Mouse (Mus musculus): ENCODE data around the gene Catsperz. TPM values are rescaled to one million over a fixed set of nuclear protein-coding genes. Genes with fewer than 3 reads are reported as not detected.
A peak's percentile ranks its signal among the peaks of the same experiment; 100 is the strongest.

Catsperz gene
- total and polyA plus RNA-seq, 2 experiments from 2014 or later, result 2.2 TPM; not detected in 1

GRCm38 (mm10) chr19:6921647-6922567 lies 3.3 kb downstream of the Catsperz start, which contains the start of gene Esrra:
Gene Esrra (minus strand): TSS chr19:6921813.
- H3K9ac ChIP-seq (replicated peaks; ENCODE audit: low read depth, low read length), result peak within 1 kb of the TSS; percentile 94
- H3K4me3 ChIP-seq (ENCODE audit: low read depth, low read length), result peak within 1 kb of the TSS; percentile 86
- ATAC-seq (ENCODE audit: insufficient read depth, low read depth), result peak; percentile 92
- H3K4me2 ChIP-seq (ENCODE audit: low read depth, low read length), result peak within 1 kb of the TSS; percentile 90
- H3K27ac ChIP-seq (ENCODE audit: low read depth), result peak within 1 kb of the TSS; percentile 96
- DNase-seq (ENCODE audit: low spot score), result peak; percentile 99
- H3K4me1 ChIP-seq (ENCODE audit: control insufficient read depth, insufficient read depth), result peaks cover 26% of the 10 kb centered on the region
- no peaks in the 10 kb centered on the region for H3K9me3 ChIP-seq (replicated peaks; ENCODE audit: control insufficient read depth, low read length)
- no peak for TF ChIP-seq CTCF (IDR thresholded peaks at IDR 0.05; ENCODE audit: low read depth)
- peak; percentile 70; the same call in 1 of the 2 replicates for TF ChIP-seq EP300 (IDR thresholded peaks at IDR 0.05; ENCODE audit: low read depth)
- 0 out of 2 replicates have a peak, but pooled peaks cover 8% of the 10 kb centered on the region for H3K36me3 ChIP-seq (replicated peaks; ENCODE audit: control insufficient read depth, insufficient read depth, low read length)
- peaks cover 24% of the 10 kb centered on the region for H3K27me3 ChIP-seq (ENCODE audit: control insufficient read depth, insufficient read depth, low read length)
- under 1% methylated on average over 59 of the region's 66 CpGs for WGBS

DNA sequence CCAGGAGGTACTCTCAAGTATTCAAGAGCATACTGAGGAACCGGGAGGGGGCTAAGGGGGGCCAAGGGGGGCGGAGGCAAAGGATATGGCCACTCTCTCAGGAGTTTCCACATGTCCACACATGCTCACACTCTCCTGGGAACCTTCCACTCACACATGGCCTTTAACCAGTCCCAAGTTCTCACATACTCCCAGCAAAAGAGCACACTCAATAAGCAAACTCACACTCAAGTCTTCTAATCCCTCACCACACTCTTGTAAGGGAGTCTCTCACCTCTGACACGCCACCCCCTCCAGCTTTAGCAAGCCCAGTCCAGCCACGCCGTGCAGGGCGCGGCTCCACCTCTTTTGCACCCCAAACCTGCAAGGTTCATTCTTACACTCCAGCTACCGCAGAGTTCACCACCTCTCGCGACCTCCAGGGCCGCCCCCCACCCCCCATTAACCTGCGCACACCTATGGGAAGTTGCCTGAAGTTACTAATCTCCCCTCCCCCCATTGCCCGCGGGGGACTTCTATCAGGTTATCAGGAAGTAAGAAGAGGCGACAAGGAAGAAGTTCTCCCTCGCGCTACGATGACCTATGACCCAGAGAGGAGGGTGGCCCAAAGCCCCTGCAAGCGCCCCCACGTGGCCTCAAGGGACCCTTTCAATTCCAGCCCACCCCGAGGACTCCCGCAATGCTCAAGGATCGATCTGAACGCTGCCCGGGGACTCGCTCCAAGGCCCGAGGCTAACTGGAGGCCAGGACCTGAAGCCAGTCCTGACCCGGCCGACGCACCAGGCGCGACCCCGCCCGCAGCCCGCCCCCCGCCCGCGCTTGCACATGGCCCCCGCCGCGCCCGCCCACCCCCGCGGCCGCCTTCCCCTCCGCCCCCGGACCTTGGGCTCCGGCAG lies 4.2 kb downstream of the Catsperz start:
- TF ChIP-seq EP300 (IDR thresholded peaks at IDR 0.05; ENCODE audit: low read depth), result no peak
- no peak for TF ChIP-seq CTCF (IDR thresholded peaks at IDR 0.05; ENCODE audit: low read depth)
- Histone ChIP-seq H3K27me3 (ENCODE audit: control insufficient read depth, insufficient read depth, low read length) (peaks cover 15% of the 10 kb centered on the region), H3K9me3 (replicated peaks; ENCODE audit: control insufficient read depth, low read length) (no peaks in the 10 kb centered on the region), H3K4me3 (ENCODE audit: low read depth, low read length) (peak overlapping the region; percentile 86), H3K36me3 (replicated peaks; ENCODE audit: control insufficient read depth, insufficient read depth, low read length) (0 out of 2 replicates have a peak, but pooled peaks cover 8% of the 10 kb centered on the region), H3K4me1 (ENCODE audit: control insufficient read depth, insufficient read depth) (peaks cover 22% of the 10 kb centered on the region), H3K4me2 (ENCODE audit: low read depth, low read length) (peak overlapping the region; percentile 90), H3K27ac (ENCODE audit: low read depth) (peak overlapping the region; percentile 96), H3K9ac (replicated peaks; ENCODE audit: low read depth, low read length) (peak overlapping the region; percentile 94)
- ATAC-seq (ENCODE audit: insufficient read depth, low read depth) (no peak; the same call in 1 of the 2 replicates), DNase-seq (ENCODE audit: low spot score) (no peak)
- 2% methylated on average over 38 of the region's 48 CpGs for WGBS

DNA sequence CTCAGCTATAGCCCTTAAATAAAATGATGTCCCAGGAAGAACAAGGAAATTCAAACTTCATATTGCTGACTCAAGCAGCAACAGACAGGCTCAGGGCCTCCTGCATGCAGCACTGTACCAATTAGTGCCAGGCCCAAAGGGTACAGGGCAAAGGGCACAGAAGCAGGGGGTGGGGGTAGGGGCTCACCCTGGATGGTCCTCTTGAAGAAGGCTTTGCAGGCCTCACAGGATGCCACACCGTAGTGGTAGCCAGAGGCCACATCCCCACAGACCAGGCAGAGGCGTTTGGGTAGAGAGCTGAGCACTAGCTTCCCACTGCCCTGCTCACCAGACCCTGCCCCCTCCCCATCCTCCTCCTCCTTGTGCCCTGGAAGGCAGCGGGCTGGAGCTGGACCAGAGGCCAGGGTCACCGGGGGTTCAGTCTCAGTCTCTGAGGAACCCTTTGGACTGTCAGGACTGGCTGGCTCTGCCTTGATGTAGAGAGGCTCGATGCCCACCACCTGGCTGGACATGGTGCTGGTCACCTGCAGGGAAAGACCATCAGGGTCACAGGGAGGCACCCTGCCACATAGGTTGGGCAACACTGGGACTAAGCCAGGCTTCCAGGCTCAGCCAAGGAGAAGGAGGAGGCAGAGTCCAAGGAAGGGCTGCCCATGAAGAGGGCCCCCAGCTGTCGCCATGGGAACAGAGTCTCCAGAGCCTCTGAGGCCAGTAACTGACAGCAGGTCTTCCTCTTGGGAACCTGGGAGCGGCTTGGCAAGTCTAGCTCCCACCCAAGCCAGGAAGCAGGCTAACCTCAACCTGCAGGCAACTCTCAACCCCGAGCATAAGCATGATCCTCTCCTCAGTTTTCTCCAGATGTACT lies 5.1 kb downstream of the Catsperz start:
- WGBS, result 29% methylated on average over 8 of the region's 8 CpGs
- peak overlapping the region; percentile 86 for H3K4me3 ChIP-seq (ENCODE audit: low read depth, low read length)
- H3K4me2 ChIP-seq (ENCODE audit: low read depth, low read length), result peak overlapping the region; percentile 90

DNA sequence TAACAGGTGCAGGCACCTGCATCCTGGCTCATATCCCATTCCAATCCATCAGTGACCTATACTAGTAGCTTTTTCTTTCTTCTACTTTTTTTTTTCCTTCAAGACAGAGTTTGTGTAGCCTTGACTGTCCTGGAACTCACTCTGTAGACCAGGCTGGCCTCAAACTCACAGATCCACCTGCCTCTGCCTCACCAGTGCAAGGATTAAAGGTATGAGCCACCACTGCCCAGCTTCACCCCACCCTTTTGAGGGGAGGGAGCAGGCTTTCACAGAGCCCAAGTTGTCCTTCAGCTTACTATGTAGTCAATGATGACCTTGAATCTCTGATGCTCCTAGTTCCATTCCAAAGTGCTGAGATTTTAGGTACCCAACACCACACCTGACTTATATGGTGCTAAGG lies 5.7 kb downstream of the Catsperz start:
- no peak overlapping the region for H3K4me3 ChIP-seq (ENCODE audit: low read depth, low read length)
- H3K36me3 ChIP-seq (replicated peaks; ENCODE audit: control insufficient read depth, insufficient read depth, low read length), result 0 out of 2 replicates have a peak, but pooled peaks cover 8% of the 10 kb centered on the region
- ATAC-seq (ENCODE audit: insufficient read depth, low read depth) (no peak), DNase-seq (ENCODE audit: low spot score) (no peak)
- H3K27ac ChIP-seq (ENCODE audit: low read depth), result peak overlapping the region; percentile 96
- peaks cover 14% of the 10 kb centered on the region for H3K4me1 ChIP-seq (ENCODE audit: control insufficient read depth, insufficient read depth)
- no peak overlapping the region for H3K9ac ChIP-seq (replicated peaks; ENCODE audit: low read depth, low read length)
- no peaks in the 10 kb centered on the region for H3K9me3 ChIP-seq (replicated peaks; ENCODE audit: control insufficient read depth, low read length)
- TF ChIP-seq CTCF (IDR thresholded peaks at IDR 0.05; ENCODE audit: low read depth) (no peak), EP300 (IDR thresholded peaks at IDR 0.05; ENCODE audit: low read depth) (no peak)
- peak overlapping the region; percentile 90; the same call in 1 of the 2 replicates for H3K4me2 ChIP-seq (ENCODE audit: low read depth, low read length)
- no peaks in the 10 kb centered on the region for H3K27me3 ChIP-seq (ENCODE audit: control insufficient read depth, insufficient read depth, low read length)

More for the DNA sequence above, 5.1 kb downstream of the Catsperz start:
- DNase-seq (ENCODE audit: low spot score), result no peak
- Histone ChIP-seq H3K27ac (ENCODE audit: low read depth) (peak overlapping the region; percentile 96), H3K27me3 (ENCODE audit: control insufficient read depth, insufficient read depth, low read length) (peaks cover 6% of the 10 kb centered on the region), H3K4me1 (ENCODE audit: control insufficient read depth, insufficient read depth) (peaks cover 17% of the 10 kb centered on the region), H3K36me3 (replicated peaks; ENCODE audit: control insufficient read depth, insufficient read depth, low read length) (0 out of 2 replicates have a peak, but pooled peaks cover 8% of the 10 kb centered on the region), H3K9ac (replicated peaks; ENCODE audit: low read depth, low read length) (peak overlapping the region; percentile 94), H3K9me3 (replicated peaks; ENCODE audit: control insufficient read depth, low read length) (no peaks in the 10 kb centered on the region)
- no peak for ATAC-seq (ENCODE audit: insufficient read depth, low read depth)
- TF ChIP-seq EP300 (IDR thresholded peaks at IDR 0.05; ENCODE audit: low read depth) (no peak), CTCF (IDR thresholded peaks at IDR 0.05; ENCODE audit: low read depth) (no peak)
